Mouse (Mus musculus): ENCODE measurements at regions not wholly inside any gene's neighbourhood (a gene's known extent, or its start where the extent isn't known, plus 50 kb on each side); places are given as distances from the start of the nearest gene placed in this dataset.

DNA sequence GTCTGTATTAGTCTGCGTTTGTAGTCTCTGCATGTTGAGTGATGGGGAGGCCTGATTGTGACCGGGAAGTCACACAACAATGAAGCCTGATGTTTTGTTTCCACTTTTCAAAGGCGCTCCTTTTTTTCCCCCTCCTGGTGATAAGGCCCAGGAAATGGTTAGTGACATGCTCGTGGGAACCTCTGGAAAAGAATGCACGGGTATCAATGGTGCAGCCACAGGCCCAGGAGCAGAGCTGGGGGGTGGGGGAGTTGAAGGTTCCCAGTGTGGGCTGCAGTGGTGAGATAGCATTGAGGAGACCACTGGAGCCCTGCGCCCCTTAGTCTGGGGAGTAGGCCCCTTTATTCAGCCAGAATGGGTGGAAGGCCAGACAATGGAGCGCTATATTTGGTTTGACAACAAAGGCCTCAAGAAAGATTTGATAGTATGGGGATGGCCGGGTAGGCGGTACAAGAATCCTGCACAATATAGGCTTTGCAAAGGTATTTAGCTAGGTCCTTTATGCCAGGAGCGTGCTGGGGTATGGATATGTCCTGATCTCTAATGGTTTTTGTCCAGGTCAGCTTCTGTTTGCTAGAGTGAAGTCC lies 490.4 kb downstream of the Insc start:
- H3K4me3 ChIP-seq (ENCODE audit: insufficient read depth in 1 of 2, low read depth in 2 of 2, low read length in 2 of 2) = no peak overlapping the region
- H3K4me1 ChIP-seq (replicated peaks; ENCODE audit: control insufficient read depth in 2 of 2, insufficient read depth in 2 of 2, low read length in 1 of 2) = peaks cover 0 to 2% of the 10 kb centered on the region in 2 experiments; a peak in 1 of 4 replicates
- DNase-seq (ENCODE audit: low read depth in 3 of 3, low spot score in 3 of 3) (no peak), ATAC-seq (ENCODE audit: insufficient read depth) (no peak)
- no peaks in the 10 kb centered on the region for H3K36me3 ChIP-seq (replicated peaks; ENCODE audit: control insufficient read depth, insufficient read depth, low read depth)
- WGBS (ENCODE audit: insufficient replicate concordance) = 27% methylated on average over 10 of the region's 10 CpGs
- no peak overlapping the region for H3K27ac ChIP-seq
- no peaks in the 10 kb centered on the region for H3K9me3 ChIP-seq (ENCODE audit: control insufficient read depth, low read length)
- H3K4me2 ChIP-seq (ENCODE audit: low read depth) = no peak overlapping the region
- H3K27me3 ChIP-seq (ENCODE audit: control insufficient read depth, insufficient read depth, low read length) = no peaks in the 10 kb centered on the region
- no peak for TF ChIP-seq CTCF (IDR thresholded peaks at IDR 0.05; ENCODE audit: low read depth)
- TF ChIP-seq EP300 (IDR thresholded peaks at IDR 0.05; ENCODE audit: low read depth) = no peak
- no peak overlapping the region for H3K9ac ChIP-seq (replicated peaks)

DNA sequence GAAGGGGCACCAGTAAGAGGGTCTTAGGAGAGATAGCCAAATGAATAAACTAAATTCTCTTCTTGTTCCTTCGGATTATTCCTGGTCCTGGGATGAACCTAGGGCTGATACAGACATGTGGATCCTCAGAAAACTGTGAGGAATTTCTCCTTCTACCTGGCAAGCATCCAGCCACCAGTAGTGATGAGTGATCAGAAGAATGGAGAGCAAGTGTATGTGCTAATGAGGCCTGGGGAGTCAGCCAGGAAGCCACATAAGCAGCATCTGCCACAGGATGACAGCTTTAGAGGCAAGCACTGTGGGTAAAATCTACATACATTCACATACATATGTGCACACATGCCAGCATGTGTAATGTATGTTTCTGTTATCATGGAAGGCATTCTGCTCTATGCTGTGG lies 493.6 kb downstream of the Insc start:
- Histone ChIP-seq H3K27me3 (ENCODE audit: control insufficient read depth, insufficient read depth, low read length) (no peaks in the 10 kb centered on the region), H3K9me3 (ENCODE audit: control insufficient read depth, low read length) (no peaks in the 10 kb centered on the region), H3K27ac (no peak overlapping the region), H3K4me2 (ENCODE audit: low read depth) (no peak overlapping the region), H3K36me3 (replicated peaks; ENCODE audit: control insufficient read depth, insufficient read depth, low read depth) (no peaks in the 10 kb centered on the region), H3K4me1 (replicated peaks; ENCODE audit: control insufficient read depth in 2 of 2, insufficient read depth in 2 of 2, low read length in 1 of 2) (peaks cover 0 to 2% of the 10 kb centered on the region in 2 experiments; a peak in 1 of 4 replicates), H3K4me3 (ENCODE audit: insufficient read depth in 1 of 2, low read depth in 2 of 2, low read length in 2 of 2) (no peak overlapping the region), H3K9ac (replicated peaks) (no peak overlapping the region)
- ATAC-seq (ENCODE audit: insufficient read depth) = no peak
- no peak for DNase-seq (ENCODE audit: low read depth in 3 of 3, low spot score in 3 of 3)
- WGBS (ENCODE audit: insufficient replicate concordance) = 59% methylated on average over 1 of the region's 1 CpGs
- TF ChIP-seq CTCF (IDR thresholded peaks at IDR 0.05; ENCODE audit: low read depth) (no peak), EP300 (IDR thresholded peaks at IDR 0.05; ENCODE audit: low read depth) (no peak)

DNA sequence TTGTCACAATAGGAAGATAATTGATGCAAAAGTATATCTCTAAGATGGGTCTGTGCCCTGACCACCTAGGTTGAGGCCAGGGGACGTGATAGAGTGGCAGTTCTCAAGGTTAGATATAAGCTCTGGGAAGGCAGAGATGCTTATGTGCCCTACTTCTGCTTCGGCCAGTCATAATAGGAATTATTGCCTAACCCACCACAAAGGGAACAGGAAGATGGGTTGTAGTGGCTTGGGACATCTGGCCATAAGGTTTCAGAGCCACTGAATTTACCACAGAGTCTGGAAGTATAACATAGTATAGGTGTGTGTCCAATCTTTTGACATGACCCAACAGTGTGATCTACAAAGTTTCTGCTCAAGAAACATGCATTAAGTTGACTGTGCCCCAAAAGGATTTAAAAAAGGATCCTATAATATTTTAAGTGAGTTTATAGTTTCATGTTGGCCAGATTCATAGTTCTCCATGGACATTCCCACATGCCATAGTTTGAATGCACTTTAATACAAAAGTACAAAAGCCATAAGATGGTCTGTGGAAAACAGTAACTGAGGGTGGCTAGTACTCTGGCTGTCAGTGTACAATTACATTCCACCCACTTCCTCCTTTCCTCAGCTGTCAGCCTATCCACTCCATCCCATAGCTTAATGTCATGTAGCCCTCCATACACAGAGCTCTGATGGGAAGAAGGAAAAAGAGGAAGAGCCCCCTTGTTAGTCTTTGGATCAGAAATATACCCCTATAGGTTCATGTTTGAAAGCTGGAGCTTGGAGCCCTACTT lies 508.3 kb downstream of the Insc start:
- Histone ChIP-seq H3K9me3 (ENCODE audit: control insufficient read depth, low read length) (no peaks in the 10 kb centered on the region), H3K36me3 (replicated peaks; ENCODE audit: control insufficient read depth, insufficient read depth, low read depth) (no peaks in the 10 kb centered on the region), H3K9ac (replicated peaks) (no peak overlapping the region), H3K4me1 (replicated peaks; ENCODE audit: control insufficient read depth in 2 of 2, insufficient read depth in 2 of 2, low read length in 1 of 2) (no peaks in the 10 kb centered on the region), H3K27ac (no peak overlapping the region), H3K27me3 (ENCODE audit: control insufficient read depth, insufficient read depth, low read length) (no peaks in the 10 kb centered on the region), H3K4me3 (ENCODE audit: insufficient read depth in 1 of 2, low read depth in 2 of 2, low read length in 2 of 2) (no peak overlapping the region), H3K4me2 (ENCODE audit: low read depth) (no peak overlapping the region)
- 36% methylated on average over 2 of the region's 2 CpGs for WGBS (ENCODE audit: insufficient replicate concordance)
- TF ChIP-seq EP300 (IDR thresholded peaks at IDR 0.05; ENCODE audit: low read depth) (no peak), CTCF (IDR thresholded peaks at IDR 0.05; ENCODE audit: low read depth) (no peak)
- no peak for ATAC-seq (ENCODE audit: insufficient read depth)
- no peak for DNase-seq (ENCODE audit: low read depth in 3 of 3, low spot score in 3 of 3)

GRCm38 (mm10) chr7:115252370-115252750 lies 508.9 kb downstream of the Insc start:
- H3K27me3 ChIP-seq (ENCODE audit: control insufficient read depth, insufficient read depth, low read length) = no peaks in the 10 kb centered on the region
- TF ChIP-seq CTCF (IDR thresholded peaks at IDR 0.05; ENCODE audit: low read depth) (no peak), EP300 (IDR thresholded peaks at IDR 0.05; ENCODE audit: low read depth) (no peak)
- H3K4me1 ChIP-seq (replicated peaks; ENCODE audit: control insufficient read depth in 2 of 2, insufficient read depth in 2 of 2, low read length in 1 of 2) = no peaks in the 10 kb centered on the region
- no peak for ATAC-seq (ENCODE audit: insufficient read depth)
- no peak overlapping the region for H3K27ac ChIP-seq
- H3K9ac ChIP-seq (replicated peaks) = no peak overlapping the region
- no peaks in the 10 kb centered on the region for H3K9me3 ChIP-seq (ENCODE audit: control insufficient read depth, low read length)
- 51% methylated on average over 2 of the region's 2 CpGs for WGBS (ENCODE audit: insufficient replicate concordance)
- H3K36me3 ChIP-seq (replicated peaks; ENCODE audit: control insufficient read depth, insufficient read depth, low read depth) = no peaks in the 10 kb centered on the region
- H3K4me2 ChIP-seq (ENCODE audit: low read depth) = no peak overlapping the region
- no peak overlapping the region for H3K4me3 ChIP-seq (ENCODE audit: insufficient read depth in 1 of 2, low read depth in 2 of 2, low read length in 2 of 2)
- no peak for DNase-seq (ENCODE audit: low read depth in 3 of 3, low spot score in 3 of 3)

GRCm38 (mm10) chr7:115258626-115259025 lies 515.1 kb downstream of the Insc start:
- Histone ChIP-seq H3K27ac (no peak overlapping the region), H3K4me2 (ENCODE audit: low read depth) (no peak overlapping the region), H3K4me3 (ENCODE audit: insufficient read depth in 1 of 2, low read depth in 2 of 2, low read length in 2 of 2) (no peak overlapping the region), H3K27me3 (ENCODE audit: control insufficient read depth, insufficient read depth, low read length) (no peaks in the 10 kb centered on the region), H3K4me1 (replicated peaks; ENCODE audit: control insufficient read depth in 2 of 2, insufficient read depth in 2 of 2, low read length in 1 of 2) (no peaks in the 10 kb centered on the region), H3K9me3 (ENCODE audit: control insufficient read depth, low read length) (no peaks in the 10 kb centered on the region), H3K9ac (replicated peaks) (no peak overlapping the region), H3K36me3 (replicated peaks; ENCODE audit: control insufficient read depth, insufficient read depth, low read depth) (no peaks in the 10 kb centered on the region)
- WGBS (ENCODE audit: insufficient replicate concordance) = 55% methylated on average over 3 of the region's 3 CpGs
- DNase-seq (ENCODE audit: low read depth in 3 of 3, low spot score in 3 of 3) = no peak
- ATAC-seq (ENCODE audit: insufficient read depth) = no peak
- TF ChIP-seq CTCF (IDR thresholded peaks at IDR 0.05; ENCODE audit: low read depth) (no peak), EP300 (IDR thresholded peaks at IDR 0.05; ENCODE audit: low read depth) (no peak)
